Mouse (Mus musculus) liver, embryonic 12.5 days (tissue): ENCODE data around the gene 1700012A03Rik. TPM values are rescaled to one million over a fixed set of nuclear protein-coding genes. Genes with fewer than 3 reads are reported as not detected.

Source experiments
- ATAC-seq: fragments of 200-750 bp; cut with Nextera tagmentation; 2 replicates; pipeline ENCODE4 v1.8.0; 2017; ENCODE audit warnings: moderate number of reproducible peaks, mild to moderate bottlenecking, moderate library complexity
- H3K27ac ChIP-seq: fragments of 300-500 bp; sonication (generic); 2 replicates; pipeline ENCODE4 v1.5.1; 2016; ENCODE audit warnings: mild to moderate bottlenecking
- H3K27me3 ChIP-seq: fragments of 300-500 bp; sonication (generic); replicated peaks from 2 replicates; pipeline ENCODE4 v1.6.1; 2016; ENCODE audit warnings: mild to moderate bottlenecking, moderate library complexity
- H3K36me3 ChIP-seq: fragments of 300-500 bp; sonication (generic); 2 replicates; pipeline ENCODE4 v1.6.1; 2016; ENCODE audit warnings: mild to moderate bottlenecking, moderate library complexity
- H3K4me1 ChIP-seq: fragments of 300-500 bp; sonication (generic); 2 replicates; pipeline ENCODE4 v1.6.1; 2016
- H3K4me2 ChIP-seq: fragments of 300-500 bp; sonication (generic); 2 replicates; pipeline ENCODE4 v1.6.1; 2016; ENCODE audit warnings: mild to moderate bottlenecking, moderate library complexity
- H3K4me3 ChIP-seq: fragments of 300-500 bp; sonication (generic); 2 replicates; pipeline ENCODE4 v1.5.1; 2016; ENCODE audit warnings: mild to moderate bottlenecking, moderate library complexity
- H3K9ac ChIP-seq: fragments of 300-500 bp; sonication (generic); 2 replicates; pipeline ENCODE4 v1.6.1; 2016; ENCODE audit warnings: mild to moderate bottlenecking, moderate library complexity
- H3K9me3 ChIP-seq: fragments of 300-500 bp; sonication (generic); replicated peaks from 2 replicates; pipeline ENCODE4 v1.6.1; 2016; ENCODE audit warnings: mild to moderate bottlenecking, moderate library complexity
- WGBS: fragments of 180-500 bp; shearing (Covaris S2); methylation state at CpG from one replicate; pipeline ENCODE4 v1.1.7; 2016; ENCODE audit not compliant: insufficient replicate concordance; 5-methylcytosine and 5-hydroxymethylcytosine counted together
- polyA plus RNA-seq: library from polyadenylated mRNA; unstranded; fragments of >200 nt; fragmentation: Nextera tagmentation; extraction: Ambion mirVana; gene quantifications from 2 replicates; pipeline ENCODE4 v1.2.1, GENCODE M21; 2016

1700012A03Rik gene
- polyA plus RNA-seq, result not detected in 2 replicates

- Histone ChIP-seq H3K27me3 (no peaks in the 10 kb centered on the region), H3K4me3 (no peak within 1 kb of the TSS), H3K27ac (no peak within 1 kb of the TSS), H3K9me3 (no peaks in the 10 kb centered on the region), H3K36me3 (no peaks in the 10 kb centered on the region), H3K9ac (no peak within 1 kb of the TSS), H3K4me2 (no peak within 1 kb of the TSS), H3K4me1 (no peaks in the 10 kb centered on the region)
- WGBS, result 60% methylated on average over 3 of the region's 3 CpGs
- ATAC-seq, result no peak
Measured at GRCm38 (mm10) chr6:32049951-32050345, at the start of gene 1700012A03Rik. 1700012A03Rik (plus strand) TSS chr6:32050246.

GRCm38 (mm10) chr6:32004228-32004627 lies 45.8 kb upstream of the 1700012A03Rik start:
- Histone ChIP-seq H3K4me3 (no peak overlapping the region), H3K4me1 (no peaks in the 10 kb centered on the region), H3K36me3 (no peaks in the 10 kb centered on the region), H3K9ac (no peak overlapping the region), H3K27ac (no peak overlapping the region), H3K9me3 (no peaks in the 10 kb centered on the region), H3K4me2 (no peak overlapping the region), H3K27me3 (no peaks in the 10 kb centered on the region)
- WGBS, result 85% methylated on average over 10 of the region's 10 CpGs
- ATAC-seq, result no peak

GRCm38 (mm10) chr6:32005914-32006313 lies 44.1 kb upstream of the 1700012A03Rik start:
- Histone ChIP-seq H3K9ac (no peak overlapping the region), H3K36me3 (no peaks in the 10 kb centered on the region), H3K4me3 (no peak overlapping the region), H3K4me1 (no peaks in the 10 kb centered on the region), H3K27me3 (no peaks in the 10 kb centered on the region), H3K27ac (no peak overlapping the region), H3K9me3 (no peaks in the 10 kb centered on the region), H3K4me2 (no peak overlapping the region)
- WGBS, result 55% methylated on average over 2 of the region's 2 CpGs
- no peak for ATAC-seq

- H3K4me3 ChIP-seq, result no peak overlapping the region
Measured at GRCm38 (mm10) chr6:32006382-32006781, 43.7 kb upstream of the 1700012A03Rik start.

GRCm38 (mm10) chr6:32007336-32007735 lies 42.7 kb upstream of the 1700012A03Rik start:
- no peaks in the 10 kb centered on the region for H3K4me1 ChIP-seq
- H3K27me3 ChIP-seq, result no peaks in the 10 kb centered on the region
- H3K9me3 ChIP-seq, result no peaks in the 10 kb centered on the region
- 76% methylated on average over 3 of the region's 3 CpGs for WGBS
- H3K36me3 ChIP-seq, result no peaks in the 10 kb centered on the region
- no peak overlapping the region for H3K4me3 ChIP-seq
- no peak overlapping the region for H3K27ac ChIP-seq
- H3K4me2 ChIP-seq, result no peak overlapping the region
- H3K9ac ChIP-seq, result no peak overlapping the region
- ATAC-seq, result no peak

More at GRCm38 (mm10) chr6:32006382-32006781, 43.7 kb upstream of the 1700012A03Rik start:
- ATAC-seq, result no peak
- no peaks in the 10 kb centered on the region for H3K36me3 ChIP-seq
- H3K9ac ChIP-seq, result no peak overlapping the region
- no peaks in the 10 kb centered on the region for H3K4me1 ChIP-seq
- 58% methylated on average over 6 of the region's 6 CpGs for WGBS
- H3K27me3 ChIP-seq, result no peaks in the 10 kb centered on the region
- no peak overlapping the region for H3K4me2 ChIP-seq
- H3K27ac ChIP-seq, result no peak overlapping the region
- H3K9me3 ChIP-seq, result no peaks in the 10 kb centered on the region

GRCm38 (mm10) chr6:32016841-32017240 lies 33.2 kb upstream of the 1700012A03Rik start:
- H3K4me3 ChIP-seq, result no peak overlapping the region
- H3K4me2 ChIP-seq, result no peak overlapping the region
- no peak overlapping the region for H3K9ac ChIP-seq
- WGBS, result 69% methylated on average over 7 of the region's 7 CpGs
- no peaks in the 10 kb centered on the region for H3K4me1 ChIP-seq
- H3K27me3 ChIP-seq, result no peaks in the 10 kb centered on the region
- no peaks in the 10 kb centered on the region for H3K9me3 ChIP-seq
- ATAC-seq, result no peak
- no peaks in the 10 kb centered on the region for H3K36me3 ChIP-seq
- H3K27ac ChIP-seq, result no peak overlapping the region

- no peak for ATAC-seq
- no peak overlapping the region for H3K9ac ChIP-seq
- H3K4me1 ChIP-seq, result no peaks in the 10 kb centered on the region
- H3K4me3 ChIP-seq, result no peak overlapping the region
- no peaks in the 10 kb centered on the region for H3K36me3 ChIP-seq
- no peaks in the 10 kb centered on the region for H3K27me3 ChIP-seq
- 74% methylated on average over 14 of the region's 14 CpGs for WGBS
- no peaks in the 10 kb centered on the region for H3K9me3 ChIP-seq
- H3K27ac ChIP-seq, result no peak overlapping the region
- no peak overlapping the region for H3K4me2 ChIP-seq
Measured at GRCm38 (mm10) chr6:32017406-32018104, 32.5 kb upstream of the 1700012A03Rik start.

- no peaks in the 10 kb centered on the region for H3K4me1 ChIP-seq
- H3K4me2 ChIP-seq, result no peak overlapping the region
- H3K9me3 ChIP-seq, result no peaks in the 10 kb centered on the region
- ATAC-seq, result no peak
- no peak overlapping the region for H3K4me3 ChIP-seq
- no peaks in the 10 kb centered on the region for H3K27me3 ChIP-seq
- no peak overlapping the region for H3K9ac ChIP-seq
- no peaks in the 10 kb centered on the region for H3K36me3 ChIP-seq
- no peak overlapping the region for H3K27ac ChIP-seq
- WGBS, result 55% methylated on average over 5 of the region's 5 CpGs
Measured at GRCm38 (mm10) chr6:32018105-32018446, 32.0 kb upstream of the 1700012A03Rik start.

GRCm38 (mm10) chr6:32021853-32022536 lies 28.1 kb upstream of the 1700012A03Rik start:
- no peak for ATAC-seq
- H3K4me1 ChIP-seq, result no peaks in the 10 kb centered on the region
- H3K4me3 ChIP-seq, result no peak overlapping the region
- H3K27me3 ChIP-seq, result no peaks in the 10 kb centered on the region
- 57% methylated on average over 10 of the region's 10 CpGs for WGBS
- no peak overlapping the region for H3K9ac ChIP-seq
- no peaks in the 10 kb centered on the region for H3K9me3 ChIP-seq
- no peak overlapping the region for H3K4me2 ChIP-seq
- no peaks in the 10 kb centered on the region for H3K36me3 ChIP-seq
- H3K27ac ChIP-seq, result no peak overlapping the region

GRCm38 (mm10) chr6:32022537-32022869 lies 27.5 kb upstream of the 1700012A03Rik start:
- H3K27ac ChIP-seq, result no peak overlapping the region
- H3K27me3 ChIP-seq, result no peaks in the 10 kb centered on the region
- 67% methylated on average over 1 of the region's 1 CpGs for WGBS
- H3K4me1 ChIP-seq, result no peaks in the 10 kb centered on the region
- no peak for ATAC-seq
- H3K4me2 ChIP-seq, result no peak overlapping the region
- H3K9ac ChIP-seq, result no peak overlapping the region
- H3K36me3 ChIP-seq, result no peaks in the 10 kb centered on the region
- H3K4me3 ChIP-seq, result no peak overlapping the region
- no peaks in the 10 kb centered on the region for H3K9me3 ChIP-seq

GRCm38 (mm10) chr6:32028228-32029009 lies 21.6 kb upstream of the 1700012A03Rik start:
- H3K4me2 ChIP-seq, result no peak overlapping the region
- no peak overlapping the region for H3K4me3 ChIP-seq
- H3K4me1 ChIP-seq, result no peaks in the 10 kb centered on the region
- H3K27me3 ChIP-seq, result no peaks in the 10 kb centered on the region
- ATAC-seq, result no peak
- H3K27ac ChIP-seq, result no peak overlapping the region
- WGBS, result 78% methylated on average over 3 of the region's 3 CpGs
- no peaks in the 10 kb centered on the region for H3K9me3 ChIP-seq
- H3K36me3 ChIP-seq, result no peaks in the 10 kb centered on the region
- no peak overlapping the region for H3K9ac ChIP-seq

GRCm38 (mm10) chr6:32034226-32034625 lies 15.8 kb upstream of the 1700012A03Rik start:
- H3K4me2 ChIP-seq, result no peak overlapping the region
- 47% methylated on average over 2 of the region's 2 CpGs for WGBS
- H3K9me3 ChIP-seq, result no peaks in the 10 kb centered on the region
- no peaks in the 10 kb centered on the region for H3K27me3 ChIP-seq
- no peak for ATAC-seq
- no peak overlapping the region for H3K9ac ChIP-seq
- H3K27ac ChIP-seq, result no peak overlapping the region
- no peak overlapping the region for H3K4me3 ChIP-seq
- H3K4me1 ChIP-seq, result no peaks in the 10 kb centered on the region
- H3K36me3 ChIP-seq, result no peaks in the 10 kb centered on the region
